Mouse (Mus musculus) frontal cortex, postnatal 14 days (tissue): ENCODE results near the gene Cbr4.

Experiments
- DNase-seq, 2 experiments: peaks; one replicate each; pipeline ENCODE4 v3.0.0; 2022; ENCODE audit warnings: low spot score in 2 of 2

Cbr4 gene

DNA sequence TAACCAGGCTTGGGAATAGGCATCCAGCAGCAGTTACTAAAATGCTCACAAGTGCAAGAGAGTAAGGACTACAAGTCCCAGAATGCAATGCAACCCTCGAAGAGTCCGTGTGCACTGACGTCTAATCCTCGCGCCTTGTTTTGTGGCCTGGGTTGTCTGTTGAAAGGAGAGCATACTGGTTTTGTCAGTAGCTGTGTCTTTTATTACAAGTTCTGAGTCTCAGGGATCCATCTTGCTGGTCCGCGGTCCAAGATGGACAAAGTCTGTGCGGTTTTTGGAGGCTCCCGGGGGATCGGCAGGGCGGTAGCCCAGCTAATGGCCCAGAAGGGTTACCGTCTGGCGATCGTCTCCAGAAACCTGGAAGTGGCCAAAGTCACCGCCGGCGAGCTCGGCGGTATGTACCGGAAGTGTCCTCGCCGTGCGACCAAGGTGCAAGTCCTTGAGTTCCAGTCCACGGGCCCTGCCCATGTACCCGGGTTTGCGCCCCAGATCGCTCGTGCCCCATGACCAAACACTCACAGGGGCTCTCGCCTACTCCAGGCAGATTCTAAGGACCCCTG is at the start of gene Cbr4:
Cbr4 (plus strand) TSS at position 138 of the 560 bp plus-strand sequence.
- DNase-seq, result peak; percentile 75 to 79

DNA sequence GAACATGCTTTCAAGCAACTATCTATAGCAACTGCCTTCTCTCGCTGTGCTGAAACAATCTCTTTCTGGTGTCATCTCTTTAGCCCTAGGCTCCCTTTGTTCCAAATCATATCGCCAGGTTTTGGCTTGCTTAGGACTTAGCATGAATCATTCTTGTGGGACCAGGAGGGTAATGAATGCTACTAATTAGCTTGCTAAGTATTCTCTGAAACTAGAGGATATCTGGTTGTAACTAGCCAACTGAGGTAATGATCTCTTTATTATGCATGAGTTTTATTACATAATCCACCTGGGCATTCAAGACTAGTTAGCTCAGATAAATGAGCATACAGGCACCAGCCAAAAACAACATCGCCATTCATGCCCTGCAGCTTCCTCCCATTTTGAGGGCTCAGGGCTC is 44.5 kb upstream of the Cbr4 start:
- no peak for DNase-seq

- no peak for DNase-seq
Measured at GRCm38 (mm10) chr8:61444358-61444757, 43.2 kb upstream of the Cbr4 start.

DNA sequence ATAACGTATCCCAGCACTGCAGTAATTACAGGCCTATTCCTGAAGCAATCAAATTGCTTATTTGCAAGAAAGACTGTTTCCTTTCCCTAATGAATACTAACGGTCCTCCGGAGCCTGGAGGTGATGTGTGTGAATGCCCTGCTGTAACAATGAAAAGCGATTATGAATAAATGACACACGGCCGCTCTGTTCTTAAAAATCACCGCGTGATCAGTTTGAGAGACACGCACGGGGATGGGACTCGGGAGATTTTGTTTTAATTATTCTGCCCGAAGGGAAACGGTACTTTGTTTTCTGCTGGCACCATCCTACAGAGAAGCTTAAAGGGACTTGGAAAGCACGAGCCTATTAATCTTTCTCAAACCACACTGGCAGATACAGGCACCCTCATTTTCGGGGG is 41.2 kb upstream of the Cbr4 start:
- no peak for DNase-seq

DNA sequence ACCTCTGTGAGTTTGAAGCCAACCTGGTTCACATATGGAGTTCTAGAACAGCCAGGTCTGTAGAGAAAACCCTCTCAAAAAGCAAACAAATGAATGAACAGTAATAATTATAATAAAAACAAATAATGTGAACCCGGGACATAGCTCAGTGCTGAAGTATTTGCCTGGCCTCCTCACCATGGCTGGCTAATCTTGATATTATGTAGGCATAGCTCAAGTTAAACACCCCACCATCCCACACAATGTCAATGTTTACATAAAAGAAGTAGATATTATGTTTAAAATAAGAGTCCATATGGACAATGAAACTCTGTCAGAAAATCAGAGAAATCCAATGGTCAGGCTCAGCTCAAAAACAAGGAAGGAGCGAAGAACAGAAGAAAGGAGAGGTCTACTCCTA is 39.4 kb upstream of the Cbr4 start:
- DNase-seq, result no peak

DNA sequence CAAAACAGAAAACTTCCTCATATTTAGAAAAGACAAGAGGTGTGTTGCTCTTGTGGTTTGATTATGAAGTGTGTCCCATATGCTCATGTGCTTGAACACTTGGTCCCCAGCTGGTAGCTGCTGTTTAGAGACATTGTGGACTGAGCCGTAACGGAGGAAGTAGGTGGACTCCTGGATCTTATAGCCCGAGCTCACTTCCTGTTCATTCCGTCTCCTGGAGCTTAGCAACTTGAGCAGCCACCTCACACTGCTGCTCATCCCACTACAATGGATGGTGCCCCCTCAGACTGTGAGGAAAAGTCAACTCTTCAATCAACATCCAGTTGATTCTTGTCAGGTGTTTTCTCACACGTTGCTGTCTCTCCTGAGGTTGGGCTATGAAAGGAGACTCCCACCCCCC is 38.7 kb upstream of the Cbr4 start:
- DNase-seq, result no peak

DNA sequence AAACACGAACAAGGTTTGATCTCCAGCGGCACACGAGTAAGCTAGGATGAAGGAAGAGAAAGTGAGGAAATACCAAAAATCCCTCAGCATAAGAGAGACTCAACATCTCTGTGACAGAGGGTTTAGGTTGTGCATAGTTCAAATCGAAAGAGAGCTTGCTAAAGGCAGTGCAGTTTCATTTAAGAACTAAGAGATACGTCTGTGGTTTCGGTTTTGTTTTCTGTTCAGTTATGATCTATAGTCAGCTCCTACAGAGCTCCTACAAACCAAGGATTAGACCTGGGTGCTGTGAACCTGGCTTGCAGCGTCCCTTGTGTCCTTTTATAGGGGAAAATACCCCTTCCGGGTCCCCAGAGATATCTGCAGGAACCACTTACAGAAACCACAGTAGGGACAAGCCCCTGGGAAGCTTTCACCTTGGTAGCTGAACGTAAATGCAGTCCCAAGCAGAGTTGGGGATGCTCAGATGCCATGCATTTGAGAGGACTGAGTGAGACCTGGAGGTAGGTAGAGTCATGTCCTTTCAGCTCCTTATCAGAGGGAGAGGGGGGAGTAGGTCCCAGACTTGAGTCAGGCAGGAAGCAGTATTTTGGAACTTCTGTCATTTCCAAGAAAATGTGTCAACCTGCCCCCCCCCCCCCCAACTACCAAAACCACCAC is 36.5 kb upstream of the Cbr4 start:
- no peak for DNase-seq

- no peak for DNase-seq
Measured at GRCm38 (mm10) chr8:61451721-61452337, 35.7 kb upstream of the Cbr4 start.

DNA sequence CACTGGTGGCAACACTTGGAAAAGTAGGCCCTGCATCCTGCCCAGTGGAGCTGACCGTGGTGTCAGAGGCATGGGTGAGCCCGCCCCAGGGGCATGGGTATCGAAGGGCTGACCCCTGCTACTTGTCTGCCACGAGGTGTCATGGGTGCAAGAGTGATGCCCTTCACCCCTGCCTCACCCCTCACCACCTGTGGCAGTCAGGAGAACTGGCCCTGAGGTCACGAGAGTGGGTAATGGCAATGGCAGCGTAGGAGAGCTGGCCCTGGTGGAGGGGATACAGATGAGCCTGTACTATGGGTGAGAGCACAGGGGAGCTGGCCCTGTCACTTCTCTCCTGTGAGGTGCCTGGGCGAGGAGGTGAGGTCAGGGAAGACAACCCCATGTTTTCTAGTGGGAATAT is 27.8 kb upstream of the Cbr4 start:
- no peak for DNase-seq

GRCm38 (mm10) chr8:61462221-61462620 is 25.3 kb upstream of the Cbr4 start:
- no peak for DNase-seq

DNA sequence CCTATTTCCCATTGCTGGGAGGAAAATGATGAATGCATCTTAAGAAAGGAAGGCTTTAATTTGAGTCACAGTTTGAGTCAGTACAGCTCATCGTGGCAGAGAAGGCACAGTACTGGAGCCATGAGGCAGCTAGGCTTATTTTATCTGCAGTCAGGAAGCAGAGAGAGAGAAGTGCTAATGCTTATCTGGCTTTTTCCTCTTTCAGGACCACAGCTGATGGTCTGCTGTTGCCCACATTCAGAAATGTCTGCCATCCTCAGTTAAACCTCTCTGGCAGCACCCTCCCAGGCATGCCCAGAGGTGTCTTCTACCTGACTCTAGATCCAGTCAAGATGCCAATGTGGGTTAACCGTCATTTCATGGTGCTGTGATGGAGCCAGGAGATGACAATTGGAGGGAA is 23.1 kb upstream of the Cbr4 start:
- no peak for DNase-seq

DNA sequence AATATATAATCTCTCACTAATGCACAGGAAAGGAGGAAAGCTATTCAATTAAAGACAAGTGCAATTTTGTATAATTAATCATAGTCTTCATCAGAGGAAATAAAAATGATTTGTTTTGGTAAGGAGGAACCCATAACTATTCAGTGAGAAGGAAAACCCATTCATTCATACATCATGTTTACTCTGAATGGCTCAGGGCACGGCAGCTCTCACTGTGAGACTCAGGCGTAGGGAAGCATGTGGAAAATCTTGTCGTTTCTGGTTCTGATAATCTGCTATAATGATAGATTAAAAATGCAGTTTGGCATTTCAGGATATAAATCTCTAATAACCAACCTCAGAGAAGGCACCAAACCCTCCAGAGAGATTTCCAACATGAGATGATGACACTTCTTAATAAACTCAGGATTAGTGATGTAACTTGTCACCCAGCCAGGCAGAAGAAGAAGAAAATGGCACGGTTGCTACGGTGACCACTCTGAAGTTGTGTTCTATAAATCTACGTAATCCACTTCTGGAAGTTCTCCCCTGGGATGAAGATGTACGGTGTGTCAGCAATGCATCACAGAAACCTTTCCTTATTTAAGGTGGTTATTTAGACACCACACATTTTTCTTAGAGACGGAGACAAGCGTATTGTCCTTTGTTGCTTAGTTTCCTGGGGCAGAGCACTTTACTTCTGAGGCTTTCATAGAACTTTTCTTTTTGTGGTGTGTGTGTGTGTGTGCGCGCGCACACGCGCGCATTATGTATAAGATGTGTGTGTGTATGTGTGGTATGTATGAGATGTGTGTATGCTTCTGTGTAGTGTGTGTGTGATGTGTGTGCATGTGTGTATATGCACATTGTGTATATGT is 20.6 kb upstream of the Cbr4 start:
- no peak for DNase-seq

DNA sequence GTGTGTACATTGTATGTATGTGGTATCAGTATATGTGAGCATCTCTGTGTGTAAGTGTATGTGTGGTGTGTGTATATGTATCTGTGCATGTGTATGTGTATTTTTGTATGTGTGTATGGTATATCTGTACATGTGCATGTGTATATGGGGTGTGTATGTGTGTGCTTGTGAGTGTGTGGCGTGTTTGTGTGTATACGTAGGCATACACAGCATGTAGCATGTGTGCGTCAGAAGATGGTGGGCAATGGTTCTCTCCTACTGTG is 20.1 kb upstream of the Cbr4 start:
- DNase-seq, result no peak

GRCm38 (mm10) chr8:61470213-61470612 is 17.3 kb upstream of the Cbr4 start:
- DNase-seq, result no peak

GRCm38 (mm10) chr8:61475251-61475673 is 12.3 kb upstream of the Cbr4 start:
- no peak for DNase-seq

DNA sequence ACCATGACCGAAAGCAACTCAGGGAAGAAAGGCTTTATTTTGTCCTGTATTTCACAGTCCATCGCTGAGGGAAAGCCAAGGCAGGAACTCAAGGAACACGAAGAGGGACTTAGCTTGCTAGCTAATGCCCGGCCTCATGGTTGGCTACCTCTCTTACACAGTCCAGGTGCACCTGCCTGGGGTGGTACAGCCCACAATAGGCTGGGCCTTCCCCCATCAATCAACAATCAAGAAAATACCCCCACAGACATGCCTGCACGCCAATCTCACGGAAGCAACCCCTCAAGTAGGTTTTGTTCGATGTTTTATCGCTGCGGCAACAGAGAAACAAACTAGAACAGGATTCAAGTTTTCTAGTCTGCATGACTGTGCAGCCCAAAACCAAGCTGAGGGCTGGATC is 11.4 kb upstream of the Cbr4 start:
- DNase-seq, result no peak

- DNase-seq, result no peak
Measured at GRCm38 (mm10) chr8:61478150-61478549, 9.4 kb upstream of the Cbr4 start.

- DNase-seq, result no peak
Measured at GRCm38 (mm10) chr8:61478793-61479192, 8.7 kb upstream of the Cbr4 start.

DNA sequence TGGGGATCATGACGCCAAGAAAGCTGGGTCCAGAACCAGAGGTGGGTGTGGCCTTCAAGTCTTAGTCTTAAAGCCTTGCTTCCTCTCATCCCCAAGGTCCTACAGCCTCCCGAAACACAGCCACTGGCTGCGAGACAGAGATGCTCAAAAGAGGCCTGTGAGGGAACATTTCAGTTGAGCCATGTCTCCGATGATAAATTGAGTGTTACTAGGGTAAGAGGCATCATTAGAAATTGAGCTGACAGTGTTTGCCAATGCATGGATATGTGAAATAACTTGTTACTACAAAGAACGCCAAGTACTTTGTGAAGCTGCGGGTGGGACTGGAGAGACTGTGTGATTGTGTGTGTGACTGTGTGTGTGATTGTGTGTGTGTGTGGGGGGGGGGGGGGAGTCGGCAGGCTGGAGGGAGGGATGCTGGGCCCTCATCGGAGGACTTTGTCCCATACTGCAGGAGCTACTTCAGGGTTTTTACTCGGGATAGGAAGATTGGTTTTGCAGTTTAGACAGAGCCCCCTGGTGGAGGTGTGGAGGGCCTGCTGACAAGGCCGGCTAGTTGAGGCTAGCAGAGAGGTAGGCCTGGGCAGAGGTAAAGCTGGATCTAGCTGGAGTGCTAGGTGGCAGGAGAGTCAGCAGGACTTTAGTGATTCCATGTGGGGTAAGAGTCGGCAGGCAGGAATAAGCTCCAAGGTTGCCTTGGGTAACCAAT is 7.9 kb upstream of the Cbr4 start:
- peak in 1 of 2 experiments; percentile 31 for DNase-seq

- DNase-seq, result no peak
Measured at GRCm38 (mm10) chr8:61480260-61480967, 7.1 kb upstream of the Cbr4 start.

DNA sequence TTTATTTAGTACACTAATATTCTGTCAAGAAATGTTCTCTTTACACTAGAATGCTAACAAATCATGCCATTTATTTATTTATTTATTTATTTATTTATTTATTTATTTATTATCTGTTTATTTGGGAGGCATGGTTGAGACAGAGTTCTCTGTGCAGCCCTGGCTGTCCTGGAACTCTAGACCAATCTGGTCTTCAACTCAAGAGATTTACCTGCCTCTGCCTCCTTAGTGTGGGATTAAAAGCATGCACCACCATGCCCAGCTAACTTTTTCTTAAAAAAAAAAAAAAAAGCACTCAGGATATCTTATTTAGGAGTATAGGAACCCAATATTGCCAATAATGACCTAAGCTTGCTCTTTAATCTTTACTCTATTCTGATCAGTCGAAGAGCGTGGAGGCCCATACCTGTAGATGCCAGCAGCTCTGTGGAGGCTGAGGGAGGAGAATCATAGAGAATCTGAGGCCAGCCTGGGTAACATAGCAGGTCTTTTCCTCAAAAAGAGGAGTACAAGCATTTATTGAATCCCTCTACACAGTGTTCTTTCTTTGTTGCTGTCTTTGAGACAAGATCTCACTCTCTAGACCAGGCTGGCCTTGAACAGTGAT is 508 bp upstream of the Cbr4 start:
- no peak for DNase-seq
